Mouse (Mus musculus): ENCODE results near the gene Pdha2. TPM values are rescaled to one million over a fixed set of nuclear protein-coding genes. Genes with fewer than 3 reads are reported as not detected.

Gene Pdha2
- total RNA-seq (2021), result not detected

- no peak for DNase-seq (ENCODE audit: extremely low spot score in 1 of 2, low spot score in 2 of 2)
- intact Hi-C loops (cut with DNase I), result no loop called here
Observed at GRCm38 (mm10) chr3:141212255-141212654, at the start of gene Pdha2. Pdha2 (minus strand) TSS chr3:141212355.

GRCm38 (mm10) chr3:141260518-141260917, 48.4 kb upstream of the Pdha2 start:
- intact Hi-C loops (cut with DNase I), result no loop called here
- no peak for DNase-seq (ENCODE audit: extremely low spot score in 1 of 2, low spot score in 2 of 2)

- peak in 1 of 2 experiments; percentile 7 for DNase-seq (ENCODE audit: extremely low spot score in 1 of 2, low spot score in 2 of 2)
- intact Hi-C loops (cut with DNase I), result no loop called here
Observed at GRCm38 (mm10) chr3:141251440-141251839, 39.3 kb upstream of the Pdha2 start.

- intact Hi-C loops (cut with DNase I), result no loop called here
Observed at GRCm38 (mm10) chr3:141244725-141245298, 32.7 kb upstream of the Pdha2 start.

GRCm38 (mm10) chr3:141238071-141238470, 25.9 kb upstream of the Pdha2 start:
- intact Hi-C loops (cut with DNase I), result no loop called here
- no peak for DNase-seq (ENCODE audit: extremely low spot score in 1 of 2, low spot score in 2 of 2)

More at GRCm38 (mm10) chr3:141244725-141245298, 32.7 kb upstream of the Pdha2 start:
- DNase-seq (ENCODE audit: extremely low spot score in 1 of 2, low spot score in 2 of 2), result no peak

GRCm38 (mm10) chr3:141229148-141229547, 17.0 kb upstream of the Pdha2 start:
- intact Hi-C loops (cut with DNase I), result no loop called here

DNA sequence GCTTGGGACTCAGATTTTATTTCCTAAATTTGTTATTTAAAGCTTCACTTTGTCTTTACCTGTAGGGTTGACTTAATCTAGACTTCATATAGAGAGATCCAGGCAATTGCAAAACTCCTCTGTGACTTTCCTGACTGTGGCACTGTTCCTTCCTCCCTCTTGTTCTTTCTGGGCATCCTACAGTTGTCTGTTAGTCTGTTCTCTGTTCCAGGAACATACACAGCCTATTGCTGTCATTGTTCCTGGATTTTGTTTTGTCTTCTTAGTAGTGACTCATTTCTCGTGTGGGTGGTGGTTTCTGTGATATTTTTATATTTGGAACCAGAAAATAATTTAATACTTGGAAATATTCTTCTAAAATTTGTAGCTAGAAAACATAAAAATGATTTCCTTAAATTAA, 10.2 kb upstream of the Pdha2 start:
- DNase-seq (ENCODE audit: extremely low spot score in 1 of 2, low spot score in 2 of 2), result no peak
- intact Hi-C loops (cut with DNase I), result no loop called here

More at GRCm38 (mm10) chr3:141229148-141229547, 17.0 kb upstream of the Pdha2 start:
- no peak for DNase-seq (ENCODE audit: extremely low spot score in 1 of 2, low spot score in 2 of 2)

GRCm38 (mm10) chr3:141218561-141218960, 6.4 kb upstream of the Pdha2 start:
- no peak for DNase-seq (ENCODE audit: extremely low spot score in 1 of 2, low spot score in 2 of 2)
- intact Hi-C loops (cut with DNase I), result no loop called here

DNA sequence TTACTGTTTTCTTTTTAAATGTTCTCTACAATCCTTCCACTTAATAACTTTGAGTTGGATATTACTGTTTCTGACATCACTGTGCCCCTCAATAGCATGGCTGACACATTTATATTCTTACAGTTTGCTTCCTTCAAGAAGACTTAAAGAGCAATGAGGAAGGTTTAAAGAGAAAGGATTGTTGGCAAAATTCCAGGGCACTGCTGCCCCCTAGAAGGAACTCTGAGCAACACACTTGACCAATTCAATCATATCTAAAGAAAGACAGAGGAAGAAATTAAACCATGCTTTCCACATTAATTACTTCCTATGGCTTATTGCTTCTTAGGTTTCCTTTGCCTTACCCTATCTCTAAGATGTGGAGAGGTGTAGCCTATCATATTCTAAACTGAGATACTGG, 4.8 kb upstream of the Pdha2 start:
- DNase-seq (ENCODE audit: extremely low spot score in 1 of 2, low spot score in 2 of 2), result no peak
- intact Hi-C loops (cut with DNase I), result no loop called here

DNA sequence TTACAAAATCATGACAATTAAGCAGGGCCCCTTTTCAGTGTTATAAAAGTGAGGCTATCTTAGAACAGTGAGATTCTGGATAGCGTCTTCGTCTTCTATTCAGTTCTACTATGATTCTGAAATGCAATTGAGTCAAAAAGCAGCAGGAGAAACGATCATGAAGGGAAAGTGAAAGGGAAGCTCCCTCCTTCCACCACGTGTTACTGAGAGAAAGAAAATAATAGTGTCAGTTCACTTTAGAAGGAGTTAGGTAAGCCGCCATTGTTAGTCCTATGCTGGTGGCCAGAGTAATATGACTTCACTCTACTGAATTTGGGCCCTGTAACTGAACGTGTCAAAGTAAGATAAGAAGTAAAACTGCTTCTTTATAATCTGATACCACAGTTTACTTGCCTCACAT, 4.1 kb upstream of the Pdha2 start:
- DNase-seq (ENCODE audit: extremely low spot score in 1 of 2, low spot score in 2 of 2), result no peak
- intact Hi-C loops (cut with DNase I), result no loop called here

GRCm38 (mm10) chr3:141214789-141215188, 2.6 kb upstream of the Pdha2 start:
- intact Hi-C loops (cut with DNase I), result no loop called here
- no peak for DNase-seq (ENCODE audit: extremely low spot score in 1 of 2, low spot score in 2 of 2)

- intact Hi-C loops (cut with DNase I), result no loop called here
- DNase-seq (ENCODE audit: extremely low spot score in 1 of 2, low spot score in 2 of 2), result no peak
Observed at GRCm38 (mm10) chr3:141214197-141214596, 2.0 kb upstream of the Pdha2 start.

- DNase-seq (ENCODE audit: extremely low spot score in 1 of 2, low spot score in 2 of 2), result no peak
- intact Hi-C loops (cut with DNase I), result no loop called here
Observed at GRCm38 (mm10) chr3:141211644-141212043, 511 bp downstream of the Pdha2 start.

- no peak for DNase-seq (ENCODE audit: extremely low spot score in 1 of 2, low spot score in 2 of 2)
- intact Hi-C loops (cut with DNase I), result no loop called here
Observed at GRCm38 (mm10) chr3:141201766-141202165, 10.4 kb downstream of the Pdha2 start.

DNA sequence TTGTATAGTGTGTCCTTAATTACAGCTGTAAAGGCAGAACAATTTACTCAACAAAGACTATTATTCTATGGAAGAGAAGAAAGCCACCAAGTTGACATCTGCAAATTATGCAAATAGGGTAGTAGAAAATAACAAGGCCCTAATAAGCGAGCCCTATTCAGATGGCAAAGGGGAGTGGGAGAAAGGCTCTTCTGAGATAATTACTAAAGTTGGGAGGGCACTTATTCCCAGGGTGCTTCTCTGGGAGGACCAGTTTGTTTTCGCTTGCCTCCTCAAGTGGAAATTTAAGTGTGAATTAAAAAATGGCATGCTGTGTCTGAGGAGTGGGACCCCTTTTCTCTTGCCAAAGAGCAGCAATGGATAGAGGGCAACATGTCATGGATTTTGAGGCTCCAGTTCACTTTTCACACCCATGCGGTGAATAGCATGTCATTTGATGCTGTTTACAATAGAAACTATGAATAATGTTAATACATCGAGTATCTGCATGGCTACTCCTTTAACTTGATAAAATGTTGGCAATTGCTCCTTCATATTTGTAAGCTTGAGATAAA, 14.8 kb downstream of the Pdha2 start:
- DNase-seq (ENCODE audit: extremely low spot score in 1 of 2, low spot score in 2 of 2), result no peak
- intact Hi-C loops (cut with DNase I), result no loop called here

DNA sequence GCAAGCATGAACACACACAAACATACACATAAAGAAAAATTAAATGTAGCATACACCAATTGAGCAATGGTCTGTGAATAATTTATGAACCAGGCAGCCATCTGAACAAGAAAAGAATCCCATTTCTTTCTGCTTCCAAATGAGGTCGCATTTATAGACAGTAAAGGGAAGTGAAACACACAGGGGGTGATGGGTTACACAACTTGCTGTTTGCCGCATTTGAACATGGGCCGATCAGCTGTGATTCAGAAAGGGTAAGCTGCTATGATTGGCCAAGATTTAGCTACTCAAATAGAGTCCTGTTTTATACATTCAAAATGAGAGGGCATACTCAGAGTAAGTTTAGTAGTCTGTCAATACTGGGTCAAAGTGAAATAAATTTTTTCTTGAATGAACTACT, 20.5 kb downstream of the Pdha2 start:
- no peak for DNase-seq (ENCODE audit: extremely low spot score in 1 of 2, low spot score in 2 of 2)
- intact Hi-C loops (cut with DNase I), result no loop called here

- intact Hi-C loops (cut with DNase I), result no loop called here
- DNase-seq (ENCODE audit: extremely low spot score in 1 of 2, low spot score in 2 of 2), result no peak
Observed at GRCm38 (mm10) chr3:141190429-141190828, 21.7 kb downstream of the Pdha2 start.

DNA sequence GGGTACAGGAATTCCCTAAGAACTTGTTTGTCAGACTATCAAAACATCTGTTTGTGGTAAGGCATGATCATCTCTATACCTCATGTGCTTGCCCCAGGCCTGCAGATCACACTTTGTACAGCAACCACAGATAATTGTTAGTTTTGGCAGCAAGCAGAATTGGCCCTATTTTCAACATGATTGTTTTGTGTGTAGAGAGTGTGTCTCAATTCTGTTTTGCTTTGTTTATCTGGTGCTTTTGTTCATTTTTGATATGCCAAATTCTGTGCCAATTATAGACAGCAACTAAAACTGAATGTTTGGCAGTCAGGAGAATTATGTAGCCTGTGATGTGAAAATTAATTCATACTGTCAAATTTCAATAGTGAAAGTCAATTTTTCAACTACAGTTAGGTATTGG, 51.2 kb downstream of the Pdha2 start:
- DNase-seq (ENCODE audit: extremely low spot score in 1 of 2, low spot score in 2 of 2), result no peak

More for the DNA sequence above, 51.2 kb downstream of the Pdha2 start:
- intact Hi-C loops (cut with DNase I), result no loop called here

All from left cerebral cortex, postnatal 10 days (tissue).